In the genomic region with DNA sequence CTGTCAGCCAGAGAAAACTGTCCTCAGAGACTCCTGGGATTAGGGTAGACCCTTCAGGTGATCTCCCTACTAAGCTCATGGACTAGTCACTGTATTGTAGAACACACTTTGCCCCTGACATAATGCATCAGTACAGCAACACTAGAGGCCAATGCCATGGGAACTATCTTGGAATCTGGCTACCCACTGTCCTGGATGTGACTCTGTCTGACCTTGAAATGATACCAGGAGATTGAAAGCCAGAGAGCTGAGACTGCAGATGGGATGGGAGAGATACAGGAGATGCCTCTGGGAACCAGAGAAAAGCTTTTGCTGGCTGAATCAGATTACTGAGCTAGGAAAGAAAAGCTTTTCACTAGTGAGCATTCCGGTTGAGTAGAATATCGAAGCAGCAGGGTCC, we compare ENCODE assay signal across 14 mouse cellular contexts.
"Had no signal": no experiment of that assay in that cellular context is flagged by ENCODE, and none has a peak within 500 bp of the region (broad histone marks: within the 10 kb centered on the region; RNA-seq: fewer than 3 reads in every experiment).

No protein-coding gene starts in this region.

- H3K9ac ChIP-seq: limb, embryonic 12.5 days; limb, embryonic 15.5 days; liver, embryonic 13.5 days had no signal

- H3K36me3 ChIP-seq: limb, embryonic 12.5 days; limb, embryonic 15.5 days; liver, embryonic 13.5 days had no signal

- H3K4me3 ChIP-seq: left cerebral cortex, adult 2 months; limb, embryonic 12.5 days; limb, embryonic 15.5 days; liver, embryonic 13.5 days had no signal

- H3K27me3 ChIP-seq: limb, embryonic 12.5 days; limb, embryonic 15.5 days; liver, embryonic 13.5 days had no signal

- H3K4me2 ChIP-seq: limb, embryonic 12.5 days; limb, embryonic 15.5 days; liver, embryonic 13.5 days; midbrain, embryonic 11.5 days had no signal

- H3K27ac ChIP-seq: kidney, postnatal 0 days; left cerebral cortex, adult 2 months; limb, embryonic 12.5 days; limb, embryonic 15.5 days; liver, embryonic 13.5 days had no signal

- DNase-seq: kidney, postnatal 36 days; layer of hippocampus, postnatal 36 days; liver, embryonic 13.5 days; lung, adult 2 months; lung, postnatal 14 days; lung, postnatal 4 days; midbrain, embryonic 14.5 days; thymus, adult 18-20 months; thymus, postnatal 36 days had no signal

- H3K9me3 ChIP-seq: limb, embryonic 12.5 days; limb, embryonic 15.5 days; liver, embryonic 13.5 days had no signal

- H3K4me1 ChIP-seq: liver, embryonic 13.5 days had no signal
